Mouse (Mus musculus) neural tube, embryonic 15.5 days (tissue): ENCODE measurements around the gene Minpp1. TPM values are rescaled to one million over a fixed set of nuclear protein-coding genes. Genes with fewer than 3 reads are reported as not detected.

Source experiments
- ATAC-seq: fragments of 200-750 bp; cut with Nextera tagmentation; 2 replicates; pipeline ENCODE4 v1.8.0; 2017; ENCODE audit warnings: mild to moderate bottlenecking, moderate TSS enrichment, moderate library complexity; ENCODE audit not compliant: low FRiP score
- H3K27ac ChIP-seq: fragments of 300-500 bp; sonication (generic); replicated peaks from 2 replicates; pipeline ENCODE4 v1.5.1; 2015; ENCODE audit warnings: mild to moderate bottlenecking, inconsistent platforms
- H3K27me3 ChIP-seq: fragments of 300-500 bp; sonication (generic); replicated peaks from 2 replicates; pipeline ENCODE4 v1.6.1; 2015; ENCODE audit warnings: inconsistent platforms
- H3K36me3 ChIP-seq: fragments of 300-500 bp; sonication (generic); 2 replicates; pipeline ENCODE4 v1.6.1; 2015; ENCODE audit warnings: inconsistent platforms
- H3K4me1 ChIP-seq: fragments of 300-500 bp; sonication (generic); 2 replicates; pipeline ENCODE4 v1.6.1; 2015; ENCODE audit warnings: inconsistent platforms
- H3K4me2 ChIP-seq: fragments of 300-500 bp; sonication (generic); 2 replicates; pipeline ENCODE4 v1.6.1; 2015; ENCODE audit warnings: inconsistent platforms, mild to moderate bottlenecking, moderate library complexity
- H3K4me3 ChIP-seq: fragments of 300-500 bp; sonication (generic); replicated peaks from 2 replicates; pipeline ENCODE4 v1.5.1; 2015; ENCODE audit warnings: mild to moderate bottlenecking, inconsistent platforms
- H3K9ac ChIP-seq: fragments of 300-500 bp; sonication (generic); replicated peaks from 2 replicates; pipeline ENCODE4 v1.6.1; 2015; ENCODE audit warnings: mild to moderate bottlenecking, inconsistent platforms
- H3K9me3 ChIP-seq: fragments of 300-500 bp; sonication (generic); replicated peaks from 2 replicates; pipeline ENCODE4 v1.6.1; 2016; ENCODE audit warnings: inconsistent platforms
- WGBS: fragments of 180-500 bp; shearing (Covaris S2); methylation state at CpG from one replicate; pipeline ENCODE4 v1.1.7; 2015; ENCODE audit warnings: mixed read lengths; 5-methylcytosine and 5-hydroxymethylcytosine counted together
- polyA plus RNA-seq: library from polyadenylated mRNA; unstranded; fragments of >200 nt; fragmentation: Nextera tagmentation; extraction: Ambion mirVana; gene quantifications from 2 replicates; pipeline ENCODE4 v1.2.1, GENCODE M21; 2015

Gene Minpp1
- polyA plus RNA-seq, 1 experiment from 2014 or later = 62.0 TPM

DNA sequence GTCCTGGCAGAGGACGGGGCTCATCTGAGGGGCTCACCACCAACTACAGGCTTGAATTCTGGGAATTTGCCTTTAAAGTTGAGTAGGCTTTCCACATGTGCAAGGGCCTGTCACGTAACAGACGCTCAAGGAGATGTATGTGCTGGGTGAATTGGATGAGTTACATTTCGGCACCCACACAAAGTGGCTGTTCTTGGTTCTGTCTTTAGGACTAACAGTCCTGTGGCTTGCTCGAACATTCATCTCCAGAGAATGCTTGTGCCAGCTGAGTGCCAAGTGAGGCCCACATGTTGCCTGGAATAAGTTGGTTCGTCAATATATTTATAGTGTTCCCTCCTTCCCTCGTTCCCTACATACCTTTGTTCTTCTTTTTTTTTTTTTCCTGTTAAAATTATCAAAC is 44.7 kb downstream of the Minpp1 start:
- Histone ChIP-seq H3K4me1 (no peaks in the 10 kb centered on the region), H3K4me2 (no peak overlapping the region), H3K9ac (no peak overlapping the region), H3K9me3 (no peaks in the 10 kb centered on the region), H3K27me3 (no peaks in the 10 kb centered on the region), H3K27ac (no peak overlapping the region), H3K36me3 (no peaks in the 10 kb centered on the region), H3K4me3 (no peak overlapping the region)
- WGBS = 92% methylated on average over 7 of the region's 7 CpGs
- no peak for ATAC-seq

DNA sequence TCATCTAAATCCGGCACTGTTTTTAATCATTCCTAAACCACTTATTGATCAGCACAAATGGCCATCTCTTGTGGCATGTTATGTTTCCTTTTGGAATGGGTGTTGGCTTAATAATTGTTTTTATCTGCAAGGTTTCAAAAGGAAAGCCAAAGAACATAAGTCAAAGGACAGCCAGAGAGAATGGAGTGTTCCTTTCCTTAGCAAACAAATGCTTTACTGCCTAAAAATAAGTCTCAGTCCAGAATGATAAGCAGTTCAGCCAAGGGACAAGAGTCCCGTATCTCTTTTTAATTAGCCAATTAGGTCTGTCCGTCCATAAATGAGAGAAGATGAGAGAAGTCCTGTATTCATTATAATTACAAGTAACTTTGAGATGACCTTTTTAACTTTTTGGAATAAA is 46.8 kb downstream of the Minpp1 start:
- Histone ChIP-seq H3K4me1 (no peaks in the 10 kb centered on the region), H3K4me3 (no peak overlapping the region), H3K9ac (no peak overlapping the region), H3K9me3 (no peaks in the 10 kb centered on the region), H3K27ac (no peak overlapping the region), H3K36me3 (no peaks in the 10 kb centered on the region), H3K4me2 (no peak overlapping the region), H3K27me3 (no peaks in the 10 kb centered on the region)
- no peak for ATAC-seq
- WGBS = 80% methylated on average over 3 of the region's 3 CpGs

DNA sequence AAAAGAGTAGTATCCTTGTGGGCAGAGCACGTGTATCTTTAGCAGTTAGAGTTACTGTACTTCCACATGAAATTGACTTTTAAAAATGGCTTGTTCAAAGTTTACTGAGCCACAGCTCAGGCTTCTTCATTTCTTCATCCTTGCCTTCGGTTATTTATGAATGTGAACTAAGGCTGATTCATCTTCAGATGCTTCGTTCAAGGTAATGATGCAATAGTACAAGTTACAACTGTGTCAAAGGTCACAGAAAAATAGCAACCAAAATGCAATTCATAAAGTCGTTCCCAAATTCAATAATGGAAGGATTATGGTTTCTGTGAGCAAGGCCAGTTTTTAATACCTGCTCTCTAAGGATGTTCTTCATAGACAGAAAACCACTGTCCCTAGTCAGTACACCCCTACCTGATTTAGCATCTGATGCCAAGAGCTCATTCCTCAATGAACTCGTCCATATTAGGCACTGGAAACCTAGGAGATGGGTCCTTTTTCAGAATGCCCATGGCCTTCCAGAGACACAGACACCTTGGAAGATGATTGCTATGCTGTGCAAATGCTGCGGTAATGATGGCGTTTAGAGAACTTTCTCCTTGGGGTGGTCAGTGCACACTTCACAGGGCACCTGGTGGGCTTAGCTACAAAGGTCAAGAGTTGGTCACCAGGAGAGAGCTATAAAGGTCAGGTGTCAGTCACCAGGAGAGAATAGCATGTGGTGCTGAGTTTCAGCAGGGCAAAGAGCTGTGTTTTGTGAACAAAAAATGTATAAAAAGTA is 47.4 kb downstream of the Minpp1 start:
- WGBS = 83% methylated on average over 7 of the region's 7 CpGs
- Histone ChIP-seq H3K9me3 (no peaks in the 10 kb centered on the region), H3K4me3 (no peak overlapping the region), H3K27me3 (no peaks in the 10 kb centered on the region), H3K9ac (no peak overlapping the region), H3K36me3 (no peaks in the 10 kb centered on the region), H3K27ac (no peak overlapping the region), H3K4me1 (no peaks in the 10 kb centered on the region), H3K4me2 (no peak overlapping the region)
- no peak for ATAC-seq

DNA sequence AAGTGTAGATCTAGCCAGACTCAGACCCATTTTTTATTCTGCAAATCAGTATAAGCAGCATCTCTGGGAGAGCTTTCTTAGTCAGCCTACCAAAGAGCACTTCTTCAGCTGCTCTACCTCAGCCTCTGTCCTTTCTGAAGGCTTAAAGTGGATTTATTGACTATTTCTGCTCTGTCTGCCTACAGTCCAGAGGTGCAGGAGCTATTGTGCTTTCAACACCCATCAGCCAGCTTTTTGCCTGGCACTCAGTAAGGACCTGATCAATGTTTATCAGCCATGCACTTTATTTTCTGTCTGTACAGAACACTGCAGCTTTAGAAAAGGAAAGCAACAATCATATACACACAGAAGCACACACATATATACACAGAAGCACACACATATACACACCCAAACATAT is 49.3 kb downstream of the Minpp1 start:
- Histone ChIP-seq H3K4me3 (no peak overlapping the region), H3K9ac (no peak overlapping the region), H3K9me3 (no peaks in the 10 kb centered on the region), H3K27ac (no peak overlapping the region), H3K4me1 (no peaks in the 10 kb centered on the region), H3K27me3 (no peaks in the 10 kb centered on the region), H3K4me2 (no peak overlapping the region), H3K36me3 (no peaks in the 10 kb centered on the region)
- ATAC-seq = no peak

DNA sequence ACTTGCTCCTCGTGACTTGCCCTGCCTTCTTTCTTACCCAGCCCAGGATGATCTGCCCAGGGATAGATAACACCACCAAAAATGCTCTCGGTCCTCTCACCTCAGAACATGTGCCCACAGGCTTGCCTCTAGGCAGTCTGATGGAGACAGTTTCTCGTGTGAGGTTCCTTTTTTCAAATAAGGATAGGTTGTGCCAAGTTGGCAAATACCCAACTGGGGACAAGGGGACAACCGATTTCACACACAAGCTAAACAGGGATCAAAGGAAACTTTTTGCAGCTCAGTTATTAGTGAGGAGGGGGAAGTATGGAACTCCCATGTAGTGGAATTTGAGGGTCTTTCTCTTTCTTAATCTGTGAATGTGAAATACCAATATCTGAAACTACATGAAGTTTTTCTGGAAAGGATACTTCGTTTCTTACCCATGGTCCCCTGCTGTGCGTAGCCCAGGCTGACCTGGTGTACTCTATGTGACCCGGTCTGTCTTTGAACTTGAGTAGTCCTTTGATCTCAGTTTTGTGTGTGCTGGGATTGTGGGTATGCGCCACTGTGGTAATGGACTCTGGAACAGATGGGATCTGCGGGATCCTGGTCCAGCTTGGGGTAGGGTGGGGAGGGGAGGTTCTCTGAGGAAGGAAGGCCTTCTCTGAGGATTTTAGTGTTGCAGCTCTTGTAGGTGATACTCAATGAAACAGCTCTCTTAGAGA is 57.4 kb downstream of the Minpp1 start:
- Histone ChIP-seq H3K4me3 (no peak overlapping the region), H3K27ac (no peak overlapping the region), H3K36me3 (no peaks in the 10 kb centered on the region), H3K9ac (no peak overlapping the region), H3K4me1 (no peaks in the 10 kb centered on the region), H3K4me2 (no peak overlapping the region), H3K9me3 (no peaks in the 10 kb centered on the region), H3K27me3 (no peaks in the 10 kb centered on the region)
- 84% methylated on average over 9 of the region's 9 CpGs for WGBS
- ATAC-seq = no peak

DNA sequence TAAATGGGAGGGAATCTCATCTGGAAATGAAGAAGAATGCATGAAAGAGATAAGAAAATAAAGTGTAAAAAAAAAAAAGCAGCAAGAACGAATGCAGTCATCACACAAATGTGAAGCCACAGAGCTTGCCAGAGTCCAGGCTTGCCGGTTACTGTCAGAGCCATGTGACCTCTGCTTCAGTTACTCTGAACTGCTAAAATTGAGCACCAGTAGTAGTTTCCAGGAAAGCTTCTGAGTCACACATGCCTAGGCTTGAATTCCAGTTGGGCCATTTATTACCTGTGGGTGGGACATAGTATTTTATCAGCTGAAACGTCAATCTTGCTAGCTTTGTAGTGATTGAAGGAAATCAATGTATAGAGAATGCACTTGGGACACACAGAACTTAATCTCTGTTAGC is 61.8 kb downstream of the Minpp1 start:
- 75% methylated on average over 3 of the region's 3 CpGs for WGBS

DNA sequence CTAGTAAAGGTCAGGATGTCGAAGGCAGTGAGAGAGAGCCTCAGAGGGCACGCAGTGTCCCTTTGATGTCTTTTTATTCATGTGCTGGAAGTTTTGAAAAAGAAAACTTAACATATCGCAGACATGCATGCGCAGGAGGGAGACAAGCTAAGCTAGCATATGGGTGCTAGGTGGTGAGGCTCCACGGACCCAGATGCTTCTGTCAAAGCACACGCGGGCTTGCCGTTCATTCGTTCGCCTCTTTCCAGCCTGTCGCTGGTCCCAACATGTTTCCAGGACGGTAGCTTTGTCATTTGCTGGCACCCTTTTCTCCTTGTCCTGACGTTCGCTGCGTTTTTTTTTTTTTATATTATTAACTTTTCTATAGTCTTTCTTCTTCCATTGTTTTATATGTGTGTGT is 62.6 kb downstream of the Minpp1 start:
- Histone ChIP-seq H3K4me3 (no peak overlapping the region), H3K9me3 (no peaks in the 10 kb centered on the region), H3K4me2 (no peak overlapping the region), H3K9ac (no peak overlapping the region), H3K36me3 (no peaks in the 10 kb centered on the region), H3K27ac (no peak overlapping the region), H3K27me3 (no peaks in the 10 kb centered on the region), H3K4me1 (no peaks in the 10 kb centered on the region)
- 92% methylated on average over 15 of the region's 15 CpGs for WGBS
- ATAC-seq = no peak

More for the DNA sequence above, 61.8 kb downstream of the Minpp1 start:
- no peak for ATAC-seq
- Histone ChIP-seq H3K4me3 (no peak overlapping the region), H3K4me2 (no peak overlapping the region), H3K4me1 (no peaks in the 10 kb centered on the region), H3K36me3 (no peaks in the 10 kb centered on the region), H3K27me3 (no peaks in the 10 kb centered on the region), H3K27ac (no peak overlapping the region), H3K9me3 (no peaks in the 10 kb centered on the region), H3K9ac (no peak overlapping the region)

DNA sequence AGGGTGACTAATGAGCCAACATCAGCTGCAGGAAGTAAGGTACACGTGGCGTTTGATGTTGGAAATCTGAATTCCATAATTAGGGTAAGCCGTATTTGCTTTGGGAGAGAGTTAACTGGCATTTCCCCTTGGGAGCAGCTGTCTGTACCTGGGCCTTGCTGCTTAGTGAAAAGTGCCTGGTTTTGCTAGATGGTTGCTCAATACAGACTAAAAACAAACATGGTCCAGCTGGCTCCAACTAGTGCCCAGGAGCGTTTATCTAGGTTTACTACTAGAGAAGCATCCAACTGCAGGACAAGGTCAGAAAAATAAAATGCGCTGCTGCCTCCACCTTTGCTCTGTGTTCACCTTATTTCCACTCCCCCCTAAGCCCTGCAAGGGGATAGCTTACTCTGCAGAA is 64.9 kb downstream of the Minpp1 start:
- H3K27me3 ChIP-seq = no peaks in the 10 kb centered on the region
- ATAC-seq = no peak
- no peaks in the 10 kb centered on the region for H3K9me3 ChIP-seq
- no peaks in the 10 kb centered on the region for H3K36me3 ChIP-seq
- H3K4me1 ChIP-seq = no peaks in the 10 kb centered on the region
- H3K4me2 ChIP-seq = no peak overlapping the region
- H3K4me3 ChIP-seq = no peak overlapping the region
- no peak overlapping the region for H3K27ac ChIP-seq
- WGBS = 76% methylated on average over 5 of the region's 5 CpGs
- no peak overlapping the region for H3K9ac ChIP-seq

DNA sequence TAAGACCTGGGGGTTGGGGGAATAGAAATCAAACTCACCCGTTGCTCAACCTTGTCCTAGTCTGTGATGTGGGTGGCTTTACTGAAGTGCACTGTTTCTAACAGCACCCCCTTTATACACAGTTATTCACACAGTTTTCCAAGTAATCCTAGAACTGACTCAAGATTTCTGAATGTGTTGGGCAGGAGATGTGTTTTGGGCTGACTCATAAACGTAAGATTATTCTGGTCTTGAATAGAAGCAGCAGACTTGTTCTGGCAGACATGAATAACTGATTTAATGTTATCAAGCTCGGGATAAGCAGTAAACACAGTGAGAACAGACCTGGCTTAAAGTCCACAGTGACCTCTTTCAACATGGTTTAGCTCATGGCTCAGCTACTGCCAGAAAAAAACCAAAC is 65.9 kb downstream of the Minpp1 start:
- WGBS = 80% methylated on average over 3 of the region's 3 CpGs
- no peaks in the 10 kb centered on the region for H3K9me3 ChIP-seq

DNA sequence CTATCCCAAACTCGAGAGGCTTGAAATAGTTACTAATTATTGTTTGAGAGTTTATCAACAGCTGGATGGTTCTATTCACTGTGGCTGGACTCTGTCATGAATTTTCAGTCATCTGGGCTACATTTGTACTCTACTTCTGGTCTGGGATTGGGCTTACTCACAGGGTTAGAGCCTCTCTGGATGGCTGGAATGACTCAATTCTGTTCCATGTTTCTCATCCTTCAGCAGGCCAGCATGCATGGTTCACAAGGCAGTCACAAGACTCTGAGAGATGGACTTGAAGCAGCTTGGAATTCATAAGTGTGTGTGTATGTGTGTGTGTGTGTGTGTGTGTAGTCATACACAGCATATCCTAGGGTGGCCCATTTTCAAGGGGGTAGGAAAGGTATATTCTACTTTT is 66.5 kb downstream of the Minpp1 start:
- ATAC-seq = no peak
- H3K9me3 ChIP-seq = no peaks in the 10 kb centered on the region
- H3K27me3 ChIP-seq = no peaks in the 10 kb centered on the region
- H3K36me3 ChIP-seq = no peaks in the 10 kb centered on the region
- H3K27ac ChIP-seq = no peak overlapping the region
- H3K4me3 ChIP-seq = no peak overlapping the region
- H3K4me1 ChIP-seq = no peaks in the 10 kb centered on the region
- H3K9ac ChIP-seq = no peak overlapping the region
- WGBS = 69% methylated on average over 1 of the region's 1 CpGs
- no peak overlapping the region for H3K4me2 ChIP-seq

More for the DNA sequence above, 65.9 kb downstream of the Minpp1 start:
- Histone ChIP-seq H3K4me1 (no peaks in the 10 kb centered on the region), H3K36me3 (no peaks in the 10 kb centered on the region), H3K27me3 (no peaks in the 10 kb centered on the region), H3K27ac (no peak overlapping the region), H3K4me2 (no peak overlapping the region), H3K4me3 (no peak overlapping the region), H3K9ac (no peak overlapping the region)
- no peak for ATAC-seq

DNA sequence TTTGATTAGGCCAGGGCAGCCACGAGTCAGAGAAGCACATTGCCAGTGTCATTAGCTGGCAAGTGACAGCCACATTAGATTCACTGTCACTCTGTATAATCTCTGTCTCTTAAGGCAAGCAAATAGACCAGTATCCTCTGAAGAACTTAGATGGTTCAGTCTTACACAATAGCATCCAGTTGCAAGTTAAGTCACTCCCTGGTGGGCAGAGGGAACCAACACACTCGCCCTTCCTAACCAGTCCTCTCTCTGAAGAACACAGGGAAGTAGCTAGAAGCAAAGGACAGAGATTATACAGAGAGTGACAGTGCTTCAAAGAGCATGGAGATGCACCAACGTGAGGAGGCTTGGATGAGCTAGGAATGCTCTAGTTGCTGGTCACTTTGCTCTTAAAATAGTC is 67.7 kb downstream of the Minpp1 start:
- no peak overlapping the region for H3K27ac ChIP-seq
- H3K9ac ChIP-seq = no peak overlapping the region
- no peak overlapping the region for H3K4me3 ChIP-seq
- no peak overlapping the region for H3K4me2 ChIP-seq
- no peaks in the 10 kb centered on the region for H3K27me3 ChIP-seq
- H3K4me1 ChIP-seq = no peaks in the 10 kb centered on the region
- H3K36me3 ChIP-seq = no peaks in the 10 kb centered on the region
- 71% methylated on average over 3 of the region's 3 CpGs for WGBS
- ATAC-seq = no peak
- H3K9me3 ChIP-seq = no peaks in the 10 kb centered on the region

DNA sequence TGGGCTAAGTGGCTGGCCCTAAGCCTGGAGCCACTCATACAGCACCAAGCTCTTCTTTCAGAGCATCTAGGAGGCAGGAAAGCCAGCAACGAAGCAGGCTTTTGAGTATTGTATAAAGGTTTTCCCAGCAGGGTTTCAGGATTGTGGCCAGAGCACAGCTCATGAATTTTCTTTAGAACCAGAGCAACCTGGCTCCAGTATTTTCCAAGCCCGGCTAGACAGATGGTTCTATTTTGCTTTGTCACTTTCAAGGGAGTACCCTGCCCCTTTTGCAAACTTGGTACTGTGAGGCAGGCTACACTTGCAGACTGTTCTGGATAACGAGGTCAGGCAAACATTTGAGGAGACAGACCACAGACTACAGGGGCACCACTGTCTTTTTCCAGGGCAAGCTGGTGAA is 69.7 kb downstream of the Minpp1 start:
- Histone ChIP-seq H3K9ac (no peak overlapping the region), H3K36me3 (no peaks in the 10 kb centered on the region), H3K4me1 (no peaks in the 10 kb centered on the region), H3K9me3 (no peaks in the 10 kb centered on the region), H3K27ac (no peak overlapping the region), H3K4me3 (no peak overlapping the region), H3K27me3 (no peaks in the 10 kb centered on the region), H3K4me2 (no peak overlapping the region)
- whole genome bisulfite sequencing = 29% methylated on average over 3 of the region's 3 CpGs
- peak; percentile 24; the same call in 1 of the 2 replicates for ATAC-seq
